Mouse (Mus musculus): Measurements from ENCODE around the gene Hdac9.

Hdac9 gene

GRCm38 (mm10) chr12:34604521-34604920 lies 312.4 kb downstream of the Hdac9 start:
- DNase-seq (ENCODE audit: low spot score in 2 of 2), result no peak

- DNase-seq (ENCODE audit: low spot score in 2 of 2), result no peak
Observed at GRCm38 (mm10) chr12:34594167-34594793, 322.6 kb downstream of the Hdac9 start.

- no peak for DNase-seq (ENCODE audit: low spot score in 2 of 2)
Observed at GRCm38 (mm10) chr12:34587171-34587570, 329.7 kb downstream of the Hdac9 start.

GRCm38 (mm10) chr12:34582522-34582921 lies 334.4 kb downstream of the Hdac9 start:
- DNase-seq (ENCODE audit: low spot score in 2 of 2), result no peak

- no peak for DNase-seq (ENCODE audit: low spot score in 2 of 2)
Observed at GRCm38 (mm10) chr12:34579220-34579619, 337.7 kb downstream of the Hdac9 start.

GRCm38 (mm10) chr12:34571069-34571468 lies 345.8 kb downstream of the Hdac9 start:
- no peak for DNase-seq (ENCODE audit: low spot score in 2 of 2)

GRCm38 (mm10) chr12:34569472-34569871 lies 347.4 kb downstream of the Hdac9 start:
- DNase-seq (ENCODE audit: low spot score in 2 of 2), result no peak

GRCm38 (mm10) chr12:34569052-34569451 lies 347.8 kb downstream of the Hdac9 start:
- no peak for DNase-seq (ENCODE audit: low spot score in 2 of 2)

GRCm38 (mm10) chr12:34562331-34562730 lies 354.6 kb downstream of the Hdac9 start:
- DNase-seq (ENCODE audit: low spot score in 2 of 2), result no peak

- no peak for DNase-seq (ENCODE audit: low spot score in 2 of 2)
Observed at GRCm38 (mm10) chr12:34559001-34559400, 357.9 kb downstream of the Hdac9 start.

- no peak for DNase-seq (ENCODE audit: low spot score in 2 of 2)
Observed at GRCm38 (mm10) chr12:34554803-34555202, 362.1 kb downstream of the Hdac9 start.

- DNase-seq (ENCODE audit: low spot score in 2 of 2), result no peak
Observed at GRCm38 (mm10) chr12:34550268-34550667, 366.6 kb downstream of the Hdac9 start.

GRCm38 (mm10) chr12:34529165-34529545 lies 387.7 kb downstream of the Hdac9 start:
- DNase-seq (ENCODE audit: low spot score in 2 of 2), result no peak

GRCm38 (mm10) chr12:34528201-34529164 lies 388.4 kb downstream of the Hdac9 start:
- DNase-seq (ENCODE audit: low spot score in 2 of 2), result no peak

GRCm38 (mm10) chr12:34527761-34528160 lies 389.1 kb downstream of the Hdac9 start:
- DNase-seq (ENCODE audit: low spot score in 2 of 2), result no peak

GRCm38 (mm10) chr12:34521468-34521867 lies 395.4 kb downstream of the Hdac9 start:
- DNase-seq (ENCODE audit: low spot score in 2 of 2), result no peak

GRCm38 (mm10) chr12:34516769-34517562 lies 399.9 kb downstream of the Hdac9 start:
- no peak for DNase-seq (ENCODE audit: low spot score in 2 of 2)

GRCm38 (mm10) chr12:34506345-34506744 lies 410.6 kb downstream of the Hdac9 start:
- no peak for DNase-seq (ENCODE audit: low spot score in 2 of 2)

- DNase-seq (ENCODE audit: low spot score in 2 of 2), result no peak
Observed at GRCm38 (mm10) chr12:34498751-34499626, 417.9 kb downstream of the Hdac9 start.

GRCm38 (mm10) chr12:34498331-34498730 lies 418.6 kb downstream of the Hdac9 start:
- DNase-seq (ENCODE audit: low spot score in 2 of 2), result no peak

GRCm38 (mm10) chr12:34497702-34498101 lies 419.2 kb downstream of the Hdac9 start:
- no peak for DNase-seq (ENCODE audit: low spot score in 2 of 2)

Measured in urinary bladder, adult 18-20 months (tissue).